Mouse (Mus musculus): ENCODE results near the gene Stk11ip. TPM values are rescaled to one million over a fixed set of nuclear protein-coding genes. Genes with fewer than 3 reads are reported as not detected.

The Stk11ip gene
- polyA plus RNA-seq, 1 experiment from 2014 or later: 27.6 TPM

DNA sequence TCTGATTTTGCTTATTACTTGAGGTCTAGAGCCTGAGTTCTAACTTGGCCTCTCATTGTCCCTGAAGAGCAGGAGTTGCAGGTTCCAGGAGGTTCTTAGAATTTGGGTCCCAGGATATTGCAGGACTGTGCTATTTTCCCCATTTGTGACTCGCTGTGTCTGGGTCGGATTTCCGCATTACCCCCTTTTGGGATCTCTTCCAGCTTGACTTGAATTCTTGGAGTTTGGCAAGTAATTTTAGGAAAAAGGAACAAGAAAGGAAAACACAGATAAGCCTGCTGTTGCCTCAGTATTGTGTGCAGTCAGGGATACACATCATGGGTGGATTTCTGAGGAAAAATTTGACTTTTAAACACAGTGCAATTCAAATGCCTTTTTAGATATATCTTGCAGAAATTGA, 65.5 kb downstream of the Stk11ip start:
- 86% methylated on average over 3 of the region's 3 CpGs for WGBS
- Histone ChIP-seq H3K4me1 (replicated peaks; ENCODE audit: control insufficient read depth, insufficient read depth, low read length) (peaks cover 3% of the 10 kb centered on the region; the same call in 1 of the 2 replicates), H3K9me3 (ENCODE audit: control insufficient read depth, low read length) (no peaks in the 10 kb centered on the region), H3K27ac (ENCODE audit: low read depth, low read length) (no peak overlapping the region), H3K9ac (ENCODE audit: low read length) (no peak overlapping the region), H3K4me2 (ENCODE audit: low read depth, low read length, severe bottlenecking) (no peak overlapping the region), H3K36me3 (ENCODE audit: control insufficient read depth, insufficient read depth, low read length) (no peaks in the 10 kb centered on the region), H3K27me3 (ENCODE audit: control insufficient read depth, insufficient read depth, low read length) (no peaks in the 10 kb centered on the region), H3K4me3 (ENCODE audit: low read depth, low read length) (no peak overlapping the region)
- ATAC-seq (replicated peaks; ENCODE audit: low FRiP score) (no peak), DNase-seq (ENCODE audit: low spot score) (no peak)

Other genes with a start within 250 kb of the Stk11ip start
- 14.9 and 15.8 TPM in 2 replicates for gene Resp18, start 243.1 kb upstream of the Stk11ip start, polyA plus RNA-seq (2014; fragmentation: Nextera tagmentation; extraction: Ambion mirVana)
- gene Dnpep, start 203.5 kb upstream of the Stk11ip start, polyA plus RNA-seq (2014; fragmentation: Nextera tagmentation; extraction: Ambion mirVana): 125 and 129 TPM in 2 replicates
- 0.86 and 1.5 TPM in 2 replicates for gene Des, start 161.2 kb upstream of the Stk11ip start, polyA plus RNA-seq (2014; fragmentation: Nextera tagmentation; extraction: Ambion mirVana)
- 14.1 and 16.0 TPM in 2 replicates for gene Speg, start 146.2 kb upstream of the Stk11ip start, polyA plus RNA-seq (2014; fragmentation: Nextera tagmentation; extraction: Ambion mirVana)
- gene Gmppa, start 85.6 kb upstream of the Stk11ip start, polyA plus RNA-seq (2014; fragmentation: Nextera tagmentation; extraction: Ambion mirVana): 46.3 and 47.2 TPM in 2 replicates
- gene Asic4, start 71.1 kb upstream of the Stk11ip start, polyA plus RNA-seq (2014; fragmentation: Nextera tagmentation; extraction: Ambion mirVana): 0.61 TPM in 2 replicates
- 21.3 and 23.3 TPM in 2 replicates for gene Chpf, start 42.2 kb upstream of the Stk11ip start, polyA plus RNA-seq (2014; fragmentation: Nextera tagmentation; extraction: Ambion mirVana)
- gene Tmem198, start 42.0 kb upstream of the Stk11ip start, polyA plus RNA-seq (2014; fragmentation: Nextera tagmentation; extraction: Ambion mirVana): 8.9 and 9.4 TPM in 2 replicates
- 42.6 and 44.7 TPM in 2 replicates for gene Obsl1, start 15.1 kb upstream of the Stk11ip start, polyA plus RNA-seq (2014; fragmentation: Nextera tagmentation; extraction: Ambion mirVana)
- gene Inha, start 14.5 kb upstream of the Stk11ip start, polyA plus RNA-seq (2014; fragmentation: Nextera tagmentation; extraction: Ambion mirVana): 1.3 and 2.4 TPM in 2 replicates
- gene Slc4a3, start 24.7 kb downstream of the Stk11ip start, polyA plus RNA-seq (2014; fragmentation: Nextera tagmentation; extraction: Ambion mirVana): 13.3 and 15.7 TPM in 2 replicates